Mouse (Mus musculus) liver, adult 2 months (tissue): ENCODE results near the gene Sh3yl1. TPM values are rescaled to one million over a fixed set of nuclear protein-coding genes. Genes with fewer than 3 reads are reported as not detected.

Experiments used
- DNase-seq: peaks from one replicate; pipeline ENCODE4 v3.0.0-alpha.2; 2011; ENCODE audit warnings: low read depth, low spot score; ENCODE audit errors: extremely low read depth
- H3K27ac ChIP-seq: fragments of 200-500 bp; replicated peaks from 2 replicates; pipeline ENCODE4 v1.5.1; 2012; ENCODE audit warnings: low read depth, mild to moderate bottlenecking, control low read depth, inconsistent platforms, low read length; ENCODE audit not compliant: insufficient read depth
- H3K27me3 ChIP-seq: fragments of 200-500 bp; 2 replicates; pipeline ENCODE4 v1.6.1; 2012; ENCODE audit warnings: mild to moderate bottlenecking, moderate library complexity, low read length, inconsistent platforms; ENCODE audit not compliant: control insufficient read depth, insufficient read depth
- H3K36me3 ChIP-seq: fragments of 200-500 bp; 2 replicates; pipeline ENCODE4 v1.6.1; 2012; ENCODE audit warnings: low read length, inconsistent platforms; ENCODE audit not compliant: control insufficient read depth, insufficient read depth
- H3K4me1 ChIP-seq: fragments of 200-500 bp; 2 replicates; pipeline ENCODE4 v1.6.1; 2011; ENCODE audit warnings: low read length; ENCODE audit not compliant: control insufficient read depth, insufficient read depth
- H3K4me3 ChIP-seq: fragments of 200-500 bp; 2 replicates; pipeline ENCODE4 v1.5.1; 2011; ENCODE audit warnings: low read depth, mild to moderate bottlenecking, control low read depth, low read length, moderate library complexity; ENCODE audit not compliant: insufficient read depth
- H3K79me2 ChIP-seq: fragments of 200-500 bp; 2 replicates; pipeline ENCODE4 v1.6.1; 2012; ENCODE audit warnings: inconsistent platforms, mild to moderate bottlenecking, low read length, moderate library complexity; ENCODE audit not compliant: control insufficient read depth, insufficient read depth
- H3K9ac ChIP-seq: fragments of 200-500 bp; 2 replicates; pipeline ENCODE4 v1.6.1; 2012; ENCODE audit warnings: low read depth, mild to moderate bottlenecking, control low read depth, inconsistent platforms, low read length
- CTCF ChIP-seq: fragments of 200-500 bp; IDR thresholded peaks from 2 replicates; pipeline ENCODE4 v1.5.1; 2011; ENCODE audit warnings: low read depth, low read length, control low read depth
- POLR2A ChIP-seq: fragments of 200-500 bp; IDR thresholded peaks from 2 replicates; pipeline ENCODE4 v1.6.1; 2011; ENCODE audit warnings: low read length, control low read depth; ENCODE audit not compliant: insufficient read depth; ENCODE audit errors: extremely low read depth
- WGBS: fragments of 180-500 bp; shearing (Covaris S2); methylation state at CpG from one replicate; pipeline ENCODE4 v1.1.7; 2018; 5-methylcytosine and 5-hydroxymethylcytosine counted together
- polyA plus RNA-seq: library from polyadenylated mRNA; depleted of rRNA; stranded (reverse); fragments of >200 nt; gene quantifications from 2 replicates; pipeline ENCODE4 v1.2.3, GENCODE M21; 2012; rRNA removed
- total RNA-seq: library from RNA; depleted of rRNA; stranded (reverse); fragments of >200 nt; gene quantifications from 2 replicates; pipeline ENCODE4 v1.2.3, GENCODE M21; 2014; rRNA removed

Sh3yl1 gene
- total and polyA plus RNA-seq, 2 experiments, result 4.1 to 4.2 TPM

DNA sequence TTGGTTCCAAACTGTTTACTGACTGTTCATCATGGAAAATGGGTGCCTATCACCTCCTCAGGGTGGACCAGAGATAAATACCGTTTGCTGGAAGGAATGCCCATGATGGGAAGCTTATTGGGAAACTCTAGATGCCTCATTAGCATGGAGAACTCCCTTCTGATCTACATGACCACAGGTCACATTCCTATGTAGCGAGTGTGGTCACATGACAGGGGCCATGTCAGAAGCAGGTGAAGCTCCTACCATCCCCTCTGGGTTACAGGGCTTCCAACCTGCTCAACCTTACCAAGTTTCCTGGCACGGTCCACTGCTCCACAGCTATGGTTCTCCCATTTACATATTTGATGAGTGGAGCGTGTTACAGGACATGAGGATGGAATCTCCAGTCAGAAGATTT is 92.3 kb downstream of the Sh3yl1 start:
- TF ChIP-seq CTCF (no peak), POLR2A (no peak)
- Histone ChIP-seq H3K4me1 (no peaks in the 10 kb centered on the region), H3K27me3 (no peaks in the 10 kb centered on the region), H3K79me2 (no peaks in the 10 kb centered on the region), H3K36me3 (no peaks in the 10 kb centered on the region), H3K27ac (no peak overlapping the region), H3K9ac (no peak overlapping the region), H3K4me3 (no peak overlapping the region)
- DNase-seq, result no peak
- 87% methylated on average over 4 of the region's 4 CpGs for WGBS

- no peak for TF ChIP-seq POLR2A
- TF ChIP-seq CTCF, result peak; percentile 67; the same call in 1 of the 2 replicates
- no peak overlapping the region for H3K4me3 ChIP-seq
- no peak overlapping the region for H3K9ac ChIP-seq
- peak; percentile 56 for DNase-seq
- no peaks in the 10 kb centered on the region for H3K79me2 ChIP-seq
- no peaks in the 10 kb centered on the region for H3K27me3 ChIP-seq
- WGBS, result 21% methylated on average over 3 of the region's 3 CpGs
- H3K27ac ChIP-seq, result no peak overlapping the region
- no peaks in the 10 kb centered on the region for H3K36me3 ChIP-seq
- H3K4me1 ChIP-seq, result no peaks in the 10 kb centered on the region
These were observed 93.5 kb downstream of the Sh3yl1 start for GRCm38 (mm10) chr12:31005010-31005409.

- H3K79me2 ChIP-seq, result no peaks in the 10 kb centered on the region
- no peaks in the 10 kb centered on the region for H3K4me1 ChIP-seq
- peak; percentile 36; the same call in 1 of the 2 replicates for TF ChIP-seq CTCF
- no peak for TF ChIP-seq POLR2A
- H3K27me3 ChIP-seq, result no peaks in the 10 kb centered on the region
- no peak overlapping the region for H3K4me3 ChIP-seq
- H3K9ac ChIP-seq, result no peak overlapping the region
- peak; percentile 24 for DNase-seq
- H3K27ac ChIP-seq, result no peak overlapping the region
- H3K36me3 ChIP-seq, result no peaks in the 10 kb centered on the region
- 18% methylated on average over 6 of the region's 6 CpGs for WGBS
These were observed 96.7 kb downstream of the Sh3yl1 start for GRCm38 (mm10) chr12:31008171-31008570.

Other genes starting within 250 kb of the Sh3yl1 start
- not detected in 2 replicates for gene Alkal2, start 27.3 kb upstream of the Sh3yl1 start, total RNA-seq
- gene Alkal2, start 27.3 kb upstream of the Sh3yl1 start, polyA plus RNA-seq, result not detected in 2 replicates
- gene Acp1, start 79 bp upstream of the Sh3yl1 start, total RNA-seq, result 64.8 and 75.0 TPM in 2 replicates
- gene Acp1, start 79 bp upstream of the Sh3yl1 start, polyA plus RNA-seq, result 8.2 and 9.3 TPM in 2 replicates
- 1.6 and 2.1 TPM in 2 replicates for gene Fam110c, start 162.2 kb downstream of the Sh3yl1 start, total RNA-seq
- 0.42 and 0.53 TPM in 2 replicates for gene Fam110c, start 162.2 kb downstream of the Sh3yl1 start, polyA plus RNA-seq